Mouse (Mus musculus) mesoderm, embryonic 11.5 days (tissue): ENCODE results near the gene Anp32a.

Experiments used
- DNase-seq: peaks from one replicate; pipeline ENCODE4 v3.0.0-alpha.2; 2012; ENCODE audit warnings: low read depth, low spot score

Gene Anp32a

GRCm38 (mm10) chr9:62407357-62408146 lies 66.5 kb downstream of the Anp32a start:
- DNase-seq: no peak

GRCm38 (mm10) chr9:62418742-62419141 lies 77.6 kb downstream of the Anp32a start:
- DNase-seq: no peak

GRCm38 (mm10) chr9:62420261-62420917 lies 79.3 kb downstream of the Anp32a start:
- no peak for DNase-seq

- peak; percentile 44 for DNase-seq
These were observed 79.9 kb downstream of the Anp32a start for GRCm38 (mm10) chr9:62421027-62421426.

GRCm38 (mm10) chr9:62421911-62422310 lies 80.8 kb downstream of the Anp32a start:
- no peak for DNase-seq

- no peak for DNase-seq
These were observed 81.8 kb downstream of the Anp32a start for GRCm38 (mm10) chr9:62422926-62423325.

- DNase-seq: no peak
These were observed 82.8 kb downstream of the Anp32a start for GRCm38 (mm10) chr9:62423871-62424270.

- DNase-seq: no peak
These were observed 84.2 kb downstream of the Anp32a start for GRCm38 (mm10) chr9:62425265-62425664.

GRCm38 (mm10) chr9:62426021-62426420 lies 84.9 kb downstream of the Anp32a start:
- no peak for DNase-seq

GRCm38 (mm10) chr9:62426531-62426930 lies 85.4 kb downstream of the Anp32a start:
- DNase-seq: no peak

GRCm38 (mm10) chr9:62427010-62427409 lies 85.9 kb downstream of the Anp32a start:
- DNase-seq: no peak
